8 mouse cellular contexts compared by ENCODE assay signal in genomic region chr17:26451651-26452295, GRCm38 (mm10). TPM values are rescaled to one million over a fixed set of nuclear protein-coding genes. Genes with fewer than 3 reads are reported as not detected.
A peak's percentile ranks its signal among the peaks of the same experiment; 100 is the strongest.
DNase-seq lines count a peak whose midpoint lies in the region; ATAC-seq lines count a peak whose summit lies in the region.

No protein-coding gene starts in this region.

- no peak overlapping the region; the same call in 1 of the 2 replicates for H3K27ac ChIP-seq in embryonic facial prominence, embryonic 10.5 days (replicated peaks)
- peak overlapping the region; percentile 71 for H3K27ac ChIP-seq in heart, embryonic 13.5 days (replicated peaks)

- peak overlapping the region; percentile 43 for H3K4me2 ChIP-seq in heart, embryonic 13.5 days

- H3K4me3 ChIP-seq in embryonic facial prominence, embryonic 10.5 days = no peak overlapping the region
- H3K4me3 ChIP-seq in heart, embryonic 13.5 days = no peak overlapping the region

- H3K27me3 ChIP-seq in embryonic facial prominence, embryonic 10.5 days (replicated peaks; ENCODE audit: low read depth, poor library complexity, severe bottlenecking) = no peaks in the 10 kb centered on the region
- H3K27me3 ChIP-seq in heart, embryonic 13.5 days (replicated peaks) = no peaks in the 10 kb centered on the region

- peak; percentile 7 for ATAC-seq in heart, embryonic 13.5 days (ENCODE audit: extremely low read depth, insufficient number of reproducible peaks, low FRiP score, low TSS enrichment)
- 0 out of 2 replicates have a peak, but pooled peaks have one; percentile 33 for ATAC-seq in monocyte, adult 5-6 weeks (replicated peaks; ENCODE audit: insufficient number of reproducible peaks, low FRiP score, low TSS enrichment, poor library complexity, severe bottlenecking)
- no peak for ATAC-seq in erythroblast, adult 5-6 weeks (replicated peaks; ENCODE audit: low FRiP score, poor library complexity, severe bottlenecking)

- peaks cover 9% of the 10 kb centered on the region for H3K4me1 ChIP-seq in embryonic facial prominence, embryonic 10.5 days
- peaks cover 19% of the 10 kb centered on the region for H3K4me1 ChIP-seq in heart, embryonic 13.5 days

- DNase-seq in left cerebral cortex, adult 18-20 months (ENCODE audit: low spot score in 2 of 2) = peak; percentile 43 to 49
- DNase-seq in left cerebral cortex, adult 11 months (ENCODE audit: low spot score) = no peak
- DNase-seq in MEL-GATA-1-ER (ENCODE audit: extremely low read depth, low read depth) = peak; percentile 44
- peak; percentile 53 for DNase-seq in embryonic facial prominence, embryonic 10.5 days (ENCODE audit: low spot score)
- peak; percentile 54 to 62 for DNase-seq in left cerebral cortex, postnatal 14 days (ENCODE audit: low spot score in 2 of 2)

- intact Hi-C loops in left cerebral cortex, postnatal 14 days (cut with DNase I) = loop anchor here (1.0 kb wide), 1 partner anchor 137 kb away; no protein-coding TSS in a partner anchor

- peak overlapping the region; percentile 55 for H3K9ac ChIP-seq in heart, embryonic 13.5 days

- 23% methylated on average over 8 of the region's 8 CpGs for WGBS in embryonic facial prominence, embryonic 10.5 days
- WGBS in heart, embryonic 13.5 days = 23% methylated on average over 8 of the region's 8 CpGs

- no peaks in the 10 kb centered on the region for H3K36me3 ChIP-seq in embryonic facial prominence, embryonic 10.5 days (replicated peaks)
- H3K36me3 ChIP-seq in heart, embryonic 13.5 days = peaks cover 18% of the 10 kb centered on the region

- H3K9me3 ChIP-seq in embryonic facial prominence, embryonic 10.5 days = no peaks in the 10 kb centered on the region
- H3K9me3 ChIP-seq in heart, embryonic 13.5 days = no peaks in the 10 kb centered on the region

RNA-seq across cellular contexts. Expression of gene Neurl1b, which starts 37.1 kb away (rescaled TPM):
- total RNA-seq in left cerebral cortex, adult 18-20 months (2021) = 10 to 100 TPM; 75.1 to 77.0 TPM
- 0.16 TPM in 2 replicates for polyA plus RNA-seq in embryonic facial prominence, embryonic 10.5 days (2016; fragmentation: Nextera tagmentation; extraction: Ambion mirVana)
- 2.1 and 2.3 TPM in 2 replicates for polyA plus RNA-seq in heart, embryonic 13.5 days (2015; fragmentation: Nextera tagmentation; extraction: Ambion mirVana)
- 100 to 1,000 TPM; 105 to 111 TPM for total RNA-seq in left cerebral cortex, postnatal 14 days (2021)
- total RNA-seq in monocyte, adult 5-6 weeks (2017) = 0.11 to 0.29 TPM in 2 of 3 replicates, not detected in the other
- 0.42 and 1.7 TPM in 2 replicates for total RNA-seq in erythroblast, adult 5-6 weeks (2015; ENCODE audit: low replicate concordance)
- total RNA-seq in erythroblast, adult 5-6 weeks (2017; ENCODE audit: low replicate concordance) = 0.14 and 0.77 TPM in 2 replicates

Comparison
In these comparisons a context has a peak if more than half of its experiments do, and no peak if none do; other contexts are left out.
1. RNA of gene Neurl1b, which starts 37.1 kb away (total RNA-seq): 105 to 111 TPM in left cerebral cortex, postnatal 14 days and 75.1 to 77.0 TPM in left cerebral cortex, adult 18-20 months; 0.14 to 1.7 TPM in erythroblast, adult 5-6 weeks and 0.11 to 0.29 TPM in monocyte, adult 5-6 weeks; every median in the first group is over 10 times any median in the second.